Mouse (Mus musculus) heart, postnatal 0 days (tissue): ENCODE results near the gene Cdk17. TPM values are rescaled to one million over a fixed set of nuclear protein-coding genes. Genes with fewer than 3 reads are reported as not detected.

Experiments
- ATAC-seq: fragments of 200-750 bp; cut with Nextera tagmentation; 2 replicates; pipeline ENCODE4 v1.8.0; 2017; ENCODE audit warnings: low read depth, moderate number of reproducible peaks, moderate library complexity; ENCODE audit not compliant: insufficient read depth
- DNase-seq: peaks from one replicate; pipeline ENCODE4 v3.0.0-alpha.2; 2016; ENCODE audit warnings: low spot score
- H3K27ac ChIP-seq: fragments of 300-500 bp; sonication (generic); 2 replicates; pipeline ENCODE4 v1.5.1; 2014; ENCODE audit warnings: low read depth, mild to moderate bottlenecking
- H3K27me3 ChIP-seq: fragments of 300-500 bp; sonication (generic); 2 replicates; pipeline ENCODE4 v1.6.1; 2014; ENCODE audit warnings: low read length, mixed read lengths; ENCODE audit not compliant: control insufficient read depth, insufficient read depth
- H3K36me3 ChIP-seq: fragments of 300-500 bp; sonication (generic); replicated peaks from 2 replicates; pipeline ENCODE4 v1.6.1; 2014; ENCODE audit warnings: low read length, mixed read lengths; ENCODE audit not compliant: control insufficient read depth, insufficient read depth
- H3K4me1 ChIP-seq: fragments of 300-500 bp; sonication (generic); 2 replicates; pipeline ENCODE4 v1.6.1; 2014; ENCODE audit warnings: antibody characterized with exemption; ENCODE audit not compliant: control insufficient read depth, insufficient read depth
- H3K4me2 ChIP-seq: fragments of 300-500 bp; sonication (generic); 2 replicates; pipeline ENCODE4 v1.6.1; 2014; ENCODE audit warnings: low read depth, mild to moderate bottlenecking, low read length, moderate library complexity
- H3K4me3 ChIP-seq: fragments of 300-500 bp; sonication (generic); 2 replicates; pipeline ENCODE4 v1.5.1; 2014; ENCODE audit warnings: low read depth, low read length
- H3K9ac ChIP-seq: fragments of 300-500 bp; sonication (generic); replicated peaks from 2 replicates; pipeline ENCODE4 v1.6.1; 2014; ENCODE audit warnings: low read depth, low read length, mixed read lengths
- H3K9me3 ChIP-seq: fragments of 300-500 bp; sonication (generic); replicated peaks from 2 replicates; pipeline ENCODE4 v1.6.1; 2016; ENCODE audit warnings: low read length; ENCODE audit not compliant: control insufficient read depth
- CTCF ChIP-seq: IDR thresholded peaks from 2 replicates; pipeline ENCODE4 v1.5.1; 2016; ENCODE audit warnings: antibody characterized with exemption, control low read depth, low read depth
- EP300 ChIP-seq: IDR thresholded peaks from 2 replicates; pipeline ENCODE4 v1.6.1; 2016; ENCODE audit warnings: antibody characterized with exemption, low read depth
- WGBS: fragments of 180-500 bp; shearing (Covaris S2); extraction: QIAGEN DNeasy Blood & Tissue Kit; methylation state at CpG from one replicate; pipeline ENCODE4 v1.1.7; 2014; 5-methylcytosine and 5-hydroxymethylcytosine counted together
- polyA plus RNA-seq: library from polyadenylated mRNA; unstranded; fragments of >200 nt; fragmentation: Nextera tagmentation; extraction: Ambion mirVana; gene quantifications from 2 replicates; pipeline ENCODE4 v1.2.1, GENCODE M21; 2015
- total RNA-seq: library from RNA; depleted of rRNA; stranded (reverse); fragments of >200 nt; gene quantifications from 2 replicates; pipeline ENCODE4 v1.2.3, GENCODE M21; 2014; ENCODE audit warnings: low replicate concordance

The Cdk17 gene
- total and polyA plus RNA-seq, 2 experiments from 2014 or later: 12.3 to 40.2 TPM

DNA sequence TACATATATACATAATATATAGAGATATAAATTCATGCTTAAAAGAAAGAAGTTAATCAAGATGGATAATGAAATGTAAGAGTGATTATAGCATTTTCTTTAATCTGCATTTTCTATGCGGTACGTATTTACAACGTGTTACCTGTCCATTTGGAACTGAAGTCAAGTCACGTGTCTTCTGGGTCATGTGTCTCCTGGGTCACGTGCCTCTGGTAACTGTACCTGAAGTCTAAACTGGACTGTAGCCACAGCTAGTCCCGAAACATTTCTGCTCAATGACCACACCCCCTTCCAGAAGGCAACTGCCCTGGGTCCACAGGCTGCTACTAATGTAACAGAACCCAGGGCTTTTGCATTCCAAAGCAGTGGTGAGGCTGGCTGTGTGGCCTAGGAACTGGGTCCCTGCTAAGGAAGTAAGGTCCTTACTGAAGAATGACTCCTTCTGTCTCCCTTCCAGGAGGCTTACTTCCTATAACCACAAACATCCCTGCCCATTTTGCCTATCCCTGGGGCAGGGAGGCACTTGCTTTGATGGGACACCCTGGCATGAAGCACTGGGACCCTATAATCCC lies 110.3 kb downstream of the Cdk17 start:
- Histone ChIP-seq H3K27ac (no peak overlapping the region), H3K36me3 (no peaks in the 10 kb centered on the region), H3K4me2 (no peak overlapping the region), H3K4me1 (peaks cover 36% of the 10 kb centered on the region), H3K4me3 (no peak overlapping the region), H3K27me3 (no peaks in the 10 kb centered on the region), H3K9ac (no peak overlapping the region), H3K9me3 (no peaks in the 10 kb centered on the region)
- ATAC-seq (no peak), DNase-seq (no peak)
- TF ChIP-seq CTCF (no peak), EP300 (no peak)
- 82% methylated on average over 6 of the region's 6 CpGs for WGBS

- Histone ChIP-seq H3K4me2 (no peak overlapping the region), H3K9ac (no peak overlapping the region), H3K27me3 (no peaks in the 10 kb centered on the region), H3K4me1 (peaks cover 44% of the 10 kb centered on the region), H3K9me3 (no peaks in the 10 kb centered on the region), H3K36me3 (no peaks in the 10 kb centered on the region), H3K27ac (peak overlapping the region; percentile 26; the same call in 1 of the 2 replicates), H3K4me3 (no peak overlapping the region)
- DNase-seq: no peak
- no peak for ATAC-seq
- no peak for TF ChIP-seq EP300
- TF ChIP-seq CTCF: no peak
- 59% methylated on average over 7 of the region's 7 CpGs for WGBS
Observed at GRCm38 (mm10) chr10:93271831-93272230, 111.2 kb downstream of the Cdk17 start.

GRCm38 (mm10) chr10:93272986-93273982 lies 112.6 kb downstream of the Cdk17 start:
- TF ChIP-seq EP300: no peak
- no peaks in the 10 kb centered on the region for H3K9me3 ChIP-seq
- no peaks in the 10 kb centered on the region for H3K27me3 ChIP-seq
- H3K27ac ChIP-seq: peak overlapping the region; percentile 61
- no peak for DNase-seq
- peaks cover 49% of the 10 kb centered on the region for H3K4me1 ChIP-seq
- no peak overlapping the region for H3K4me3 ChIP-seq
- ATAC-seq: no peak
- 76% methylated on average over 14 of the region's 14 CpGs for WGBS
- no peaks in the 10 kb centered on the region for H3K36me3 ChIP-seq
- no peak overlapping the region for H3K4me2 ChIP-seq
- no peak overlapping the region for H3K9ac ChIP-seq

GRCm38 (mm10) chr10:93274277-93274696 lies 113.6 kb downstream of the Cdk17 start:
- Histone ChIP-seq H3K9ac (no peak overlapping the region), H3K36me3 (no peaks in the 10 kb centered on the region), H3K4me2 (no peak overlapping the region), H3K9me3 (no peaks in the 10 kb centered on the region), H3K4me3 (no peak overlapping the region), H3K27ac (no peak overlapping the region; the same call in 1 of the 2 replicates), H3K27me3 (no peaks in the 10 kb centered on the region), H3K4me1 (peaks cover 51% of the 10 kb centered on the region)
- DNase-seq (no peak), ATAC-seq (no peak)
- WGBS: 35% methylated on average over 2 of the region's 2 CpGs
- no peak for TF ChIP-seq EP300
- TF ChIP-seq CTCF: no peak

GRCm38 (mm10) chr10:93275212-93276136 lies 114.8 kb downstream of the Cdk17 start:
- DNase-seq (no peak), ATAC-seq (peak; percentile 60)

More at GRCm38 (mm10) chr10:93275212-93276136, 114.8 kb downstream of the Cdk17 start:
- peak overlapping the region; percentile 34 for H3K4me3 ChIP-seq
- 38% methylated on average over 25 of the region's 25 CpGs for WGBS
- H3K9ac ChIP-seq: peak overlapping the region; percentile 8; the same call in 1 of the 2 replicates
- H3K36me3 ChIP-seq: no peaks in the 10 kb centered on the region
- H3K4me1 ChIP-seq: peaks cover 59% of the 10 kb centered on the region
- no peaks in the 10 kb centered on the region for H3K9me3 ChIP-seq
- TF ChIP-seq EP300 (no peak), CTCF (no peak)
- no peaks in the 10 kb centered on the region for H3K27me3 ChIP-seq
- H3K27ac ChIP-seq: peak overlapping the region; percentile 36
- peak overlapping the region; percentile 53 for H3K4me2 ChIP-seq
